Mouse (Mus musculus): ENCODE data around the gene Rab7b. TPM values are rescaled to one million over a fixed set of nuclear protein-coding genes. Genes with fewer than 3 reads are reported as not detected.

Gene Rab7b
- polyA plus RNA-seq, 1 experiment from 2014 or later = 1.4 TPM

DNA sequence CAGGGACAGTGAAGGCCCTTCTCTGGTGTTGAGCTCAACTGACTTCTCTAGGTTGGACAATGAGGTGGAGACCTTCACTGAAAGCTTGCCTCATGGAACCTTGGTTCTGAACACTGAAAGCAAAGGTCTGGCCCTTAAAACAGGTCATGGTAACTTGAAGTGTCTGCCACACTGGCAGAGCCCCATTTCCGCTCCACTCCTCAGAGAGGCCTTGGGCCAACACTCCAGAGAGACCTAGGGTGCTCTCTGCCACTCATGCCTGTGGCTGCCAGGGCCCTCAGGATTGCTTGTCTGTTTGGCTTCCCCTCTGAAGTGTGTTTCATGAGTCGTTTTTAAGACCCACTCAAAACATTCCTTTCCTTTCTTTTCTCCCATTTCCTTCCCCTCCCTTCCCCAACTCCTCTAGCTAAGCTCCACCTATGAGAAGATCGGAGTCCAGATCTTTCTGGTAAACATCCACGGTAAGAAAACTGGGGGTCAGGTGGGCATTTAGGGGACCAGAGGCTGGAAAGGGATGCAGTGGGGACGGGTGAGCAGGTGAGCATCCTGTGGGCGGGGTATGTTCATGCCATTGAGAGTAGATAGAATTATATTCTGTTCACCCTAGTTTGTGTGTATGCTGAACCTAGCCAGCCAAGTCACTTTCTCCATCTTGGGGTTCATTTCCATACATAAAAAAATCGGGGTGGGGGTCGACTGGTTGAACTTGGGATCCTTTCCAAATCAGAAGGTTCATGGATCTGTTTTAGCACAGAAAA, 76.3 kb downstream of the Rab7b start:
- no peaks in the 10 kb centered on the region for H3K36me3 ChIP-seq (ENCODE audit: control insufficient read depth, insufficient read depth, low read length)
- H3K4me3 ChIP-seq (ENCODE audit: low read length) = no peak overlapping the region
- no peak overlapping the region for H3K27ac ChIP-seq (ENCODE audit: low read depth, low read length)
- ATAC-seq (ENCODE audit: low FRiP score, low TSS enrichment) = no peak
- H3K4me2 ChIP-seq (replicated peaks; ENCODE audit: low read depth, low read length) = no peak overlapping the region
- WGBS = 64% methylated on average over 8 of the region's 8 CpGs
- no peaks in the 10 kb centered on the region for H3K27me3 ChIP-seq (ENCODE audit: control insufficient read depth, insufficient read depth, low read length)
- H3K9me3 ChIP-seq (ENCODE audit: control insufficient read depth, low read length) = no peaks in the 10 kb centered on the region
- H3K4me1 ChIP-seq (ENCODE audit: control insufficient read depth, insufficient read depth, low read length) = no peaks in the 10 kb centered on the region
- H3K9ac ChIP-seq (ENCODE audit: low read depth, low read length) = no peak overlapping the region

Other genes with a start within 250 kb of the Rab7b start
- gene Srgap2, start 161.3 kb upstream of the Rab7b start, polyA plus RNA-seq (2014; fragmentation: Nextera tagmentation; extraction: Ambion mirVana) = 13.2 and 20.8 TPM in 2 replicates
- 2.7 and 3.3 TPM in 2 replicates for gene Fam72a, start 160.8 kb upstream of the Rab7b start, polyA plus RNA-seq (2014; fragmentation: Nextera tagmentation; extraction: Ambion mirVana)
- not detected in 2 replicates for gene Avpr1b, start 89.5 kb upstream of the Rab7b start, polyA plus RNA-seq (2014; fragmentation: Nextera tagmentation; extraction: Ambion mirVana)
- gene Ctse, start 50.4 kb upstream of the Rab7b start, polyA plus RNA-seq (2014; fragmentation: Nextera tagmentation; extraction: Ambion mirVana) = 5.9 and 9.9 TPM in 2 replicates
- 0.33 and 0.62 TPM in 2 replicates for gene Slc26a9, start 55.3 kb downstream of the Rab7b start, polyA plus RNA-seq (2014; fragmentation: Nextera tagmentation; extraction: Ambion mirVana)
- 1.1 and 2.1 TPM in 2 replicates for gene Pm20d1, start 108.7 kb downstream of the Rab7b start, polyA plus RNA-seq (2014; fragmentation: Nextera tagmentation; extraction: Ambion mirVana)
- gene Slc41a1, start 138.8 kb downstream of the Rab7b start, polyA plus RNA-seq (2014; fragmentation: Nextera tagmentation; extraction: Ambion mirVana) = 10.7 and 11.2 TPM in 2 replicates
- gene Rab29, start 178.5 kb downstream of the Rab7b start, polyA plus RNA-seq (2014; fragmentation: Nextera tagmentation; extraction: Ambion mirVana) = 15.4 and 17.2 TPM in 2 replicates
- gene Nucks1, start 221.8 kb downstream of the Rab7b start, polyA plus RNA-seq (2014; fragmentation: Nextera tagmentation; extraction: Ambion mirVana) = 67.3 and 95.9 TPM in 2 replicates